Mouse (Mus musculus) lung, adult 2 months (tissue): Measurements from ENCODE around the gene 1110032A03Rik.

Source experiments
- CTCF ChIP-seq: fragments of 200-500 bp; IDR thresholded peaks from 2 replicates; pipeline ENCODE4 v1.5.1; 2011; ENCODE audit warnings: mild to moderate bottlenecking, low read length, control low read depth; ENCODE audit not compliant: insufficient read depth
- POLR2A ChIP-seq: fragments of 200-500 bp; IDR thresholded peaks from 2 replicates; pipeline ENCODE4 v1.6.1; 2011; ENCODE audit warnings: low read depth, mild to moderate bottlenecking, control low read depth, low read length, borderline replicate concordance; ENCODE audit errors: extremely low read depth

- TF ChIP-seq CTCF (no peak), POLR2A (no peak)
Measured at GRCm38 (mm10) chr9:50818050-50818449, 42.7 kb upstream of the 1110032A03Rik start.
